Mouse (Mus musculus): ENCODE data around the gene Fez1.
A peak's percentile ranks its signal among the peaks of the same experiment; 100 is the strongest.

Fez1 gene

DNA sequence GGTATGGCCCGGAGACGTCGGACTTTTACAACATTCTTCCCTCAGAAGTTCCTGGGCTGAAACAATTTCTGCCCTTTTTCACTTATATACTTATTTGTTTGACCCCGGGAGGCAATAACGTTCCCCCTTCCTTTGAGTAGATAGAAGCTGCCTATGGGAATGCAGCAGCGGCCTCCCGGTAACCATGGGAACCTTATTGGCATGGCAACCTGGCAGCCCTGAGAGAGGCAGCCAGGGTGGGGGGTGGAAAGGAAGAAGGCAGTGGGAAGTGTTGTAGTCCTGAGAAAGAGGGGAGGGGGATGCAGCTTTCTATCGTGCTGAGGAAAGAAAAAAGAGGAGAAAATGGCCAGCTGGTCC is at the start of gene Fez1:
TSS of gene Fez1 (plus strand) at position 221 of the 357 bp plus-strand sequence.
- DNase-seq = no peak

DNA sequence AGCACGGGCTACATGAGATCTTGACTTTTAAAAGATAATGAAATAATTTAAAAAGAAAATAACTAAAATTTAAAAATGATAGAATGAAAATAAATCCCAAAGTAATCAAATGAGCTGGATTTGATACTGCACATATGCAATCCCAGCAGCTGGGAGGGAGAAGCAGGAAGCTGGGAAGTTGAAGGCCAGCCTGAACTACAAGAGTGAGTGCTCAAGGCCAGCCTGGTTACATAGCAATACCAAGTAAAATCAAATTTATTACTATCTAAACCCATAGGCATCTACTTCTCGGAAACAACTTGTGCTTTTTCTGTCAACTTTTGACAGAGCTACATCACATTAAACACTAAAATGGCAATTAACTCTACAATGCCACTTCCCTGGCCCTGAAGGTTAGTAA is 37.7 kb upstream of the Fez1 start:
- no peak for DNase-seq

DNA sequence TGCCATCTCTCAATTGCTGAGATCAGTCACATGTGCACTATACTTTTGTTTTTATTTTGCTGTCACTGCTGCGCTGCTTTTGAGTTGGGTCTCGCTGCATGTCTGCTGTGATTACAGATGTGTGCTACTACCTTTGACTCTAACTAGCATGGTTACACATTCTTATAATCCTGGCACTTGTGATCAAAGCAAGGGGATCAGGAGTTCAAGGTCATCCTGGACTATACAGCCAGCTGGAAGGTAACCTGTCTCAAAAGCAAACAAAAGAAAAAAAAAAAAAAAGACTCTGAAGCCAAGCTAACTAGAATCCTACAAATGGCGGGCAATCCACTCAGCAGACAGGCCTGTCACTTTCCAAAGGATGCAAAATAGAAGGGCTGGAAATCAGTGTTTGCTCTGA is 29.5 kb upstream of the Fez1 start:
- no peak for DNase-seq

DNA sequence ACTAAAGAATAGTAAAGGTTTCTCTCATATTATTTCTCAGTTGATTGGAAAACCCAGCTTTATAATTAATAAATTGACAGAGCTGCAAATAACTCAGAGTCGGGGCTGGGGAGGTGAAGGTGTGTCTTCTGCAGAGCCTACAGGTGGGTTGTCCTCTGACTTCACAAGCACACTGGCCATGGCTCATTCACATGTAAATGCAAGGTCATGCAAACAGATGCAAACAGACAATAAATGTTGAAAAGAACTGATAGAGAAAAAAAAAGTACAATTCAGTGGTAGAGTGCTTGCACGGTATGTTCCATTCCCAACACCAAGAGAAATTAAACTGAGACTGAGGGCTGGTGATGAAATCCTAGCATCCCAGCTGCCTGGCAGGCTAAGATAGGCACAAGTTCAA is 27.2 kb upstream of the Fez1 start:
- DNase-seq = no peak

DNA sequence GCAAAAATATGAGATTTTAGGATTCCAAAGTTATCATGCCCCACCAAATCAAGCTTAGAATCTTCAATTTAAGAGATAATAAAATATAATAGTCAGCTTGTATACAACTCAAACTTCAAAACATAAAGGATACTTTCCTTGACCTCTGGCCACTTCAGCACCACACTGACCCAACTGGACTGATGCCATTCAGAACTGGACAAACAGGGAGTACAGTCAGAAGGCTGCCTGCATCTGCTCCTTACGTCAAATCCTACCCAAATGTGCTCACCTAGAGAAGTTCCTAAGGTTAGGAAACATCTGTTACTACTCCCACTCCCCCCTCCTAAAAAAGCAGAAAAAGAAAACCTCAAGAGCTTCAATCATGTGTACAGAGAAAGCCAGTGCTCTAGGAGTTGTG is 26.1 kb upstream of the Fez1 start:
- DNase-seq = no peak

DNA sequence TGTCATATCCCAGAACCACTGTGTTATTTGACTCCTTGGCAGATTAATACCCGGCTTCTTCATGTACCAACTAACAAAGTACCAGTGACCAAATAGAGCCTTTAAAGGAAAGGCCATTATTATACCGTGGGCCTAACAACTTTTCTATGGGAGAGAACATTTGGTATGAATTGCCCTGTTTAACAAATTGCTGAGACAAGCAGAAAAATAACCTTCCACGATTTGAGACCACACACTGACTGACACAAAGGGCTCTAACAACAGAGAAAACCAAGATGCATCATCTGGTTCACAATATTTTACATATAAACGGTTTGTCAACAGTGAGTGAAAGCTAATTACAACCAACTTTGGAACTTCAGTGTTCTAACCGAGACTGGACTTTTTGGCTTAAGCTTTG is 25.4 kb upstream of the Fez1 start:
- DNase-seq = no peak

DNA sequence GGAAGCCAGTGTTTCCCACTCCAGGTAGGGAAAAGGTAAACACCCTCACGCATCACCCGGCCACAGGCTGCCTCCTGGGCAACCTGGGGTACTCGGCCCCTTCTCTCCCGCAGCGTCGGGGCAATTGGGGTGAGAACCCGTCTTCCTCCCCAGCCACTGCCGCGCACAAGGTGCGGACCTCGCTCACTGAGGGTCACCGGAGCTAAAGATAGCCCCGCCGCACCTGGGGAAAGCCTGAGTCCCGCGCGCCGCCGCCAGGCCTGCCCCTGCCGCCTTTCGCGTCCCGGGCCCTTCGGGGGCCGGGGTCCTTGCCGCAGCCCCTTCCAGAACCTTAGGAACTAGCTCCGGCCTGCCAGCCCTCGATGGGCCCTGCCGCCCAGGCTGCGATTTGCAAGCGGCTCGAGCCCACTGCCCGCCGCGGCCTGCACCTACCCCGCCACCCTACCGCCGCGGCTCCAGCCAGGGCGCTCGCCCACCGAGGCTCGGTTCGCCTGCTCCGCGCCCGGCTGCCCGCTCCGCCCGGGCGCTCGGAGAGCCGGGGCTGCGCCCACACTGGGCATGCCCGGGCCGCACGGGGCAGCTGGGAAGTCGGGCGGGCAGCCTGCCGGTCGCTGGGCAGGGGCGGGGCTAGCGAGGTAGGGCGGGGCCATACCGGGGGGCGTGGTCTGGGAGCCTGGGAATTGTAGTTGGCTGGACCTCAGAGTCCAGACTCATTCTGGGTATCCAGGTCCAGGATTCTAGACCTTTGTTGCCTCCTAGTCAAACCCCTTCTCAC is 24.7 kb upstream of the Fez1 start, which contains the start of gene Ei24:
TSS of gene Ei24 (minus strand) at position 613 of the 775 bp plus-strand sequence.
- DNase-seq = peak; percentile 97

DNA sequence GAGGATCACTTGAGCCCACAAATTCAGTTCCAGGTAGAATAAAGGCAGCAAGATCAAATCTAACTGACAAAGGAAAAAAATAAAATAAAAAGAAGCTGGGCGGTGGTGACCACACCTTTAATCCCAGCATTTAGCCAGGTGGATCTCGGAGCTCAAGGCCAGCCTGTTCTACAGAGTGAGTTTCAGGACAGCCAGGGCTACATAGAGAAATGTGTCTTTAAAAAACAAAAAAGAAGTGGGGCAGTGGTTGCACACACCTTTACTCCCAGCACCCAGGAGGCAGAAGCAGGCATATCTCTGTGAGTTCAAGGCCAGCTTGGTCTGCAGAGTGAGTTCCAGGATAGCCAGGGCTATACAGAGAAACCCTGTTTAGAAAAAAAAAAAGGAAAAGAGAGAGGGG is 19.7 kb upstream of the Fez1 start:
- DNase-seq = no peak

DNA sequence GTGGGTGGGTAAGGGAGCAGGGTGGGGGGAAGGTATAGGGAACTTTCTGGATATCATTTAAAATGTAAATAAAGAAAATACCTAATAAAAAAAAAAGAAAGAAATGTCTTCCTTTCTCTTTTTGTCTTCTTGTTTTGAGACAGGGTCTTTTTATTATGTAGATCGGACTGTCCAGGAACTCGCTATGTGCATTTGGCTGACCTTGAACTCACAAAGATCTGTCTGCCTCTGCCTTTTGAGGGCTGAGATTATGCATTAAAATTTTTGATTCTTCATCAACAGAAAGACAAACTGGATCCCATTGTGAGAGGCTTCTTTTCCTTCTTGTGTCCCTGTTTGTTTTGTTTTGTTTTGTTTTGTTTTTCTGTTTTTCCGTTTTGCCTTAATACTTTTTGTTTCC is 18.7 kb upstream of the Fez1 start:
- DNase-seq = no peak

DNA sequence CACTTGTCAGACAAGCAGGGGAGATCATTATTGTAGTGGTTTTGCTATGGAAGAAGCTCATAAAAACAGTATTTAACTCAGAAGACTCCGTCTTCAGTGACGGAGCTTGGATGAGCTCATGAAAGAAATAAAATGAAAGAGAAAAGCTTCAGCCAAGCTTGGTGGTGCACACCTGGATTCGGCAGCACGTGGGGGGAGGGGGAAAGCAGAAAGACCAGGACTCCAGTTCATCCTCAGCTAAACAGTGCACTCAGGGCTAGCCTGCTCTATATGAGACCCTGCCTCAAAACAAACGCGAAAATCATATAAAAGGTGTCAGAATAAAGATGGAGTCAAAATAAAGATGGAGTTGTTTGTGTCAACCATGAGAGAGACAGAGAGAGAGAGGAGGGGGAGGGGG is 18.3 kb upstream of the Fez1 start:
- DNase-seq = no peak

DNA sequence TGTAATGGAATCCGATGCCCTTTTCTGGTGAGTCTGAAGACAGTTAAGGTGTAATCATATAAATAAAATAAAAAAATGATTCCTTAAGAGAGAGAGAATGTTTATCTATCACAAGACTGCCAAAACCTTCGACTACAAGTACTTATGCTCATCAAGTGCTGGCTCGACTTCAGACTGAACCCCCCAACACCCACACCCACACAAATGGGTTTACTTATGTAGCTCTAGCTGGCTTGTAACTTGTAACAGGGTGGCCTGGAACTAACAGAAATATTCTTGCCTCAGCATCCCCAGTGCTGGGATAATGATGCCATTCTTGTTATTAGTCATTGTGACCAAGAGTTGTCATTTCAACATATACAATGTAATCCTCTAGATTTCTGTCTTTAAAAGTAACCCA is 17.7 kb upstream of the Fez1 start:
- no peak for DNase-seq

DNA sequence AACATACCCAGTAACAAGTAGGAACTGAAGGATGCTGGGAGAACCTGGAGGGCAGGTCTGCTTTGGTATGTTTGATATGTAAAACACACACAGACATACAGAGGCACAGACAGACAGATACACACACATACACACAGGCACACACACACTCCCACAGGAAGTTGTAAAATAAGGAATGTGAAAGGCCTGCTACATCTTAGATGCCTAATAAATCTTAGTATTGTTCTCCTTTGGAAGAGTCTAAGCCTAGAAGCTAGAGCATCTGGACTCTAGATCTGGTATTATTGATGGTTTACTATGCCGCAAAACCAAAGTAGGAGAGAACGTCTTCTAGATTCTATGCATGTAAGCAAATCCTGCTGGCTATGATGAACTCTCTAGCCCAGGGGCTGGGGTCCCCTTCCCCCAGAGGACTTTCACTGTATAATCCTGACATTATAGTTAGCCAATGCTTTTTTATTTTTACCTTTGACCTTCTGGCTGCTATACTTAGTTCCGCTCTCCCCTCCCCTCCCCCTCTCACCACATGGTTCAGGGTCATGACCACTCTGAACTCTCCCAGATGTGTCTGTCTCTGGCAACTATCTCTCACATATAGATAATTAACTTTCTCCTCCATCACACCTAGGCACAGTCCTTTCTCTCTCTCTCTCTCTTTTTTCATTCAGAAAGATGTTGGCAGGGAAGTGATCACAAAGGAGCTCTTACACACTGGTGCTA is 16.2 kb upstream of the Fez1 start:
- DNase-seq = no peak

DNA sequence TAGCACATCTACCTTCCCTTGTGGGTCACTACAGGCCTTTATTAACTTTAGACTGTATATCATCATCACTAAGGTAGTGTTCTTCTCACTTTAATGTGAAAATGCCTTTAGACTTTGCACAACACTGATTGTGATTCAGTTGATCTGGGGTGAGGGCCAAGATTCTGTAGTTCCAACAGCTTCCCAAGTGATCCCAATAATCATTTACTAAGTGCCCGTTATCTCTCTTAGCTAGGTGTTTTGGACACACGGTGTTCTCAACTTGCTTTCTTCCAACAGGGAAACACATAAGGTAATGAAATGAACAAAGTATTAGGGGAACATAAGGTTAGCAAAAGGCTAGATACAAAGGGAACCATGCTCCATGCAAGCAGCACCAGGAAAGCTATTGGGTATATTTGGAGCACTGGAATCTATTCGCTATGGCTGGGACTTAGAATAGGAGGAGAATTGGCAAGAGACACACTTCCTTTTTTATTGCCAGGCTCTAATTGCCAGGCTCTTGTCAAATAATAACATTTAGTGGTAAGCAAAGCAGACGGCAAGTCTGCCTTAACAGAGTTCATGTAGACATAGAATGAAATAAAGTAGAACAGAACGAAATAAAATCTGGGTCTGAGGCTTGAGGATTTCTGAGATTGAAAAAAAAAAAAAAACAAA is 13.4 kb upstream of the Fez1 start:
- no peak for DNase-seq

DNA sequence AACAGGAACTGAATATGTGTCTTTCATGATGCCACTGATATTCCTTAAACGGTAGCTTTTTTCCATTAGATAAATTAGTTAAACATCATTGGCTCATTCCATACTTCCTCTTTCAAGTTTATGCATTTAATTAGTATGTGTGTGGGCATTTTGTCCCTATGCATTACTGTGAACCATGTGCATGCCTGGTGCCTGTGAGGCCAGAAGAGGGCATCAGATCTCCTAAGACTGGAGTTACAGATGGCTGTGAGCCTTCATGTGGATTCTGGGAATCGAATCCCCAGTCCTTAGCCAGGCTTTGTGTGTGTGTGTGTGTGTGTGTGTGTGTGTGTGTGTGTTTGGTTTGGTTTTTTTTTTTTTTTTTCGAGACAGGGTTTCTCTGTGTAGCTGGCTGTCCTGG is 7.2 kb upstream of the Fez1 start:
- no peak for DNase-seq

DNA sequence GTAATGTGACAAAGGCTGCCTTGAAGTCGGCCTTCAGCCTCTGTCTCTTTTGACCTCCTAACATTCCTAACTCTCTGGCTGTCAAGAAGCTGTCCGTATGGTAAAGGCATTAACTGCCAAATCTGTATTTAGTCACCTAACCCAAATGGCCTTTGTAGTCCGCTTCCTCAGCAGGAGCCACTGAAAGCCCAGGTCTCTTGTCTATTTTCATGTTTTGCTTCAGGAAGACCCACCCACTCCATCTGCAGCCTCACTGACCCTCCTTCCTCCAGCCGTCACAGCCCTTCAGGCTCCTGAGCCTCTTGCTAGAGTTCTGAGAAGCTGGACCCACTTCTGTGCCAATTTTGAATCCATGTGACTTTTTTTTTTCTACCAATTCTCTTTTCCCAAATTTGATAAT is 2.8 kb upstream of the Fez1 start:
- DNase-seq = no peak

DNA sequence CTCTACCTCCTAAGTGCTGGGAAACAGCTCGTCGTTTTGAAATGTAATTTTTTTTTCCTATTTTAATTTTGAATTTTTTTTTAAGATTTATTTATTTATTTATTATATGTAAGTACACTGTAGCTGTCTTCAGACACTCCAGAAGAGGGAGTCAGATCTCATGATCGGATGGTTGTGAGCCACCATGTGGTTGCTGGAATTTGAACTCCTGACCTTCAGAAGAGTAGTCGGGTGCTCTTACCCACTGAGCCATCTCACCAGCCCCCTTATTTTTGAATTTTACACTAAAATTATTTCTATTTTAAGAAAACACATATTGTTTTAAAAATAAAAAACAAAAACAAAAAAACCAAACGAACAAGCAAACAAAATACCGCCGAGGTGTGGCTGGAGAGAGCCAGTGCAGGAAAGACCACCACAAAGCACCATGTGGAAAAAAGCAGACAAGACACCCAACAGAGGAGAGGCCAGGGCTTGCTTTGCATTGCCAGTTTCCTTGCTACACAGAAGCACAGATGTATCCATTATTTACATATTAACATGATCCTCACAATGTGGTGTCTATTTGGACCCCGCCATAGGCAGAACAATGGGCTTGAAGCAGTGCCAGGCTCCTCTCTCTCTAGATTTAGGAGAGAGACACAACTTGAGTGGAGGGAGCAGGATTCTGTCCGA is 558 bp upstream of the Fez1 start:
- DNase-seq = no peak

DNA sequence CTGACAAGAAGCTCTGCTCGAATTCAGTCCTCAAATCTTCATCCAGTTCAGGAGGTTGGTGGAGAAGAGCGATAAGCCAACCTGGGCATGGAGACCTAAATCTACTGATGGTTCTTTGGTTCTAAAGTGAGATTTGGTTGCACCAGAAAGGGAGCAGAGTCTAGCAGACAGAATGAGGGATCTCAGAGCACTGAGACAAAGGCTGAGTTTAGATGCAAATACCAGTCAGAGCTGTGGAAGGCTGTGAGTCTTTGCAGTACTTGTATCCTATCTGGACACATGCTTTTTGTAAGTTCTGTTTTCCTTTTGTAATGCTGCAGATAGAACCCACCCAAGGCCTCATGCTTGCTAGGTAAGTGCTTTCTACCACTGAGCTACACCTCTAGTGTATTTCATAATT is 360 bp downstream of the Fez1 start:
- DNase-seq = no peak

DNA sequence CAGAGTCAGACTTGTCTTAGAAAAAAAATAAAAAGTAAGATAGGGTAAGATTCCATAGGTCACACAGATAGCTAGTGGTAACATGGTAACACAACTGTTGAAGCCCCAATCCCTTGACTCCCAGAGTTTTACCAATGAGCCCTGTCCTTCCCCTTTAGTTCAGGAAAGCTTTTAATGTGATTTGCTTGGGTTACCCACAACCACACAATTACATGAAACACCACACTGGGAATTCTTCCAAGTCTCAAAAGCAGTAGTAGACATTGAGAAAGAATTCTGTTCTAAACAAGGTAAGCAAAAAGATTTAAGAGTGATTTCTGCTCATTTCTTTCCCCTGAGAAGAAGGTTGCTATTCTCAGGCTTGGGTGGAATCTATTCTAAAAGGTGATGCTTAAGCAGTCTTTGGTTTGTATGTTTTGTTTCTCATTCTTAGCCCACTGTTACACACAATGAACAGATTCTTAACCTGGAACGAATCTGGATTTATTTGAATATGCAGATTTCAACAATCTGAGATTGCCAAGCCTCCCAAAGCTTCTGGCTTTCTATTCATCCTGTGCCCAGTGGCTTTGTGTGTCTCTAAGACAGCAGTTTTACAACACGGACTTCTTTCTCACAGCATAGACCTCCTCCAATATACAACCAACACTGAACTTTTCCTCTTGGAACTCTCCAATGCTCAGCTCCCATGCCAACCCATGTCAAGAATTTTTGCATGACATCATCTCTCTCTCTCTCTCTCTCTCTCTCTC is 5.1 kb downstream of the Fez1 start:
- DNase-seq = no peak

DNA sequence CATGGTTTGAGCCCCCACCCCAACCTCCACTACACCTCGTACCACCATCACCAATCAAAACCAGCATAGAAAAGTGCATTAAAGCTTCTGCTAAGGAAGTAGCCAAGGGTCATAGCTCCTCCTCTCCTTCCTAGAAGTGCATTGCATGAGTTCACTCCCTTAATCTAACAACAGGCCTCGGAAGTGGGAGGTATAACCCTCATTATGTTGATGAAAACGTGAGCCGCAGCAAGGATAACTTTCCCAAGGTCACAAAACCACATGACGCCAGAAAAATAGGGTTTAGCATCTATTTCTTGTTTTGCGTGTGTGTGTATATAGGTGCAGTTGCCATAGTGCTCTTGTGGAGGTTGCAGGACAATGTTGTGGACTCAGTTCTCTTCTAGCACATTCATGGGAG is 9.7 kb downstream of the Fez1 start:
- DNase-seq = no peak

DNA sequence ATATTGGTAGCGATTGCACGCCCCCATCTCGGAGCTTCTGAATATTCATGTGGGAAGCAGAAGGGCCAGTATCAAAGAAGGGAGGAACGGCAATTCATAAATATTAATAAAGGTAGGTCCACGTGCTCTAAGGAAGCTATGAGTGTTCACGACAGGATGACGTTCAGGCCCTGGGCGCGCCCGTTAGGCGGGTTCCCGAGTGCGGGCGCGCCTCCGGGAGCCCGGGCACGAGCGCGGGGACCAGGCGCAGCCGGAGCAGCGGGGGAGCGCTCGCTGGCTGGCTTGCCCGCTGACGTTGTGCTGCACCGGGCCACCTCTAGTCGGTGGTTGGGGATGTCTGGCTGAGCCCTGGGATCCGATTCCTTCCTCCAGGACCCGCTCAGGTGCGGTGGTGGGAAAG is 10.9 kb downstream of the Fez1 start:
- peak; percentile 65 for DNase-seq

DNA sequence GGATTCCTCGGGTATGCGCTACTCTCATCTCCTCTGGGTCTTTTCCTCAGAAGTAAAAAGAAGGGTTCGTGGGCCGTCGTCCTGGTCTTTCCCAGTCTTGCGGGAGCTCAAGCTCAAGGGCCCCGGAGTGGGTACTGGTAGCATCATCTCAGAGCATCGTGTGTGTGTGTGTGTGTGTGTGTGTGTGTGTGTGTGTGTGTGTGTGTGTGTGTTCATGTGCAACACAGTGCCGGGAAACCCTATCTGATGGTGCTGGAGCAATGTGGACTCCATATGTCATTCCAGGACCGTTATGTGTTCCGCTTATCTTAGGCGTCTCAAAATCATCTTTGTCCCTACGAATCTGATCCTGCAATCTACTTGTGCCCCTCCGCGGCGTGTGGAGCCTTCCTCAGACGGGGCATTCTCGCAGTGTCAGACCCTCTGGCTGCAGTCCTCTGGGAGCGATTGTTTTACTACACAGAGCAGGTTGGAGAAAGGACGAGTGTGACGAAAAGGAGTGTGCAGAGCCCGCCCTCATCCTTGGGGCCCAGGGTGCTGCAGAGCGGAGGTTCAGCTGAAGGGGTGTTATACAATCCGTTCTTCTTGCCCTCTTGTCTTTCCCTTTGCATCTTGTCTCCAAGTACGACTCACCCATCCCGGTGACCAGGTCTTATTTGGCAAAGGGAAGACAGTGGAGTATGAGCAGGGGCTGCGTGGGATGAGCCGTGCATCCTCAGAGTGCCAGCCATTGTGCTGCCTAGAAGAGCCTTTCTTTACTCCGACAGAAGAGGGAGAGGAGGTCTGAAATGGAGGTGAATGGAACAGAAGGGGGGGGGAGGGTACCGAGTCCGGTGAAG is 11.6 kb downstream of the Fez1 start:
- DNase-seq = no peak

DNA sequence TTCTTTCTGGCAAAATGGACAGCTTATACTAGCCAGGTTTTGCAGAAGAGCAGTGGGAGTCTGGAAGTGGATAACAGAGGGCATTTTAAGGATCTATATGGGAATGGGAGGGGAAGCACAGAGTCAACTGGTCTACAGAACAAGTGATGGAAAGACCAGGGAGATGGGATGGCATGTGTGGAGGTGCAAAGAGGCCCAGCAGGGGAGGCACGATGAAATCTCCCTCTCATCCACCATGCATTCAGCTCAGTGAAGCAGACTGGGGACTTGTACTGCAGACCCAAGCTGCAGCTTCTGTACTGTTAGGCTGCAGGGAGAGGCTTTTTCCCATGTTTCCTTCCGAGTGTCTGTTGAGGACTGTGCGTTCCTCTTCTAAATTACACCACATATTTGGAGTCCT is 12.2 kb downstream of the Fez1 start:
- no peak for DNase-seq
